Mouse (Mus musculus) adrenal gland, adult 18-20 months (tissue): Measurements from ENCODE around the gene Slc25a29. TPM values are rescaled to one million over a fixed set of nuclear protein-coding genes. Genes with fewer than 3 reads are reported as not detected.
A peak's percentile ranks its signal among the peaks of the same experiment; 100 is the strongest.

Experiments
- DNase-seq, 2 experiments: peaks; one replicate each; pipeline ENCODE4 v3.0.0; 2021 to 2022; ENCODE audit warnings: low spot score in 2 of 2
- total RNA-seq, 2 experiments: library from RNA; stranded (reverse); gene quantifications; 1 replicate in 1 of 2; 2 replicates in 1 of 2; pipeline ENCODE4 v1.2.3; 2021

The Slc25a29 gene
- total RNA-seq, 2 experiments from 2014 or later = 17.5 to 30.1 TPM

DNA sequence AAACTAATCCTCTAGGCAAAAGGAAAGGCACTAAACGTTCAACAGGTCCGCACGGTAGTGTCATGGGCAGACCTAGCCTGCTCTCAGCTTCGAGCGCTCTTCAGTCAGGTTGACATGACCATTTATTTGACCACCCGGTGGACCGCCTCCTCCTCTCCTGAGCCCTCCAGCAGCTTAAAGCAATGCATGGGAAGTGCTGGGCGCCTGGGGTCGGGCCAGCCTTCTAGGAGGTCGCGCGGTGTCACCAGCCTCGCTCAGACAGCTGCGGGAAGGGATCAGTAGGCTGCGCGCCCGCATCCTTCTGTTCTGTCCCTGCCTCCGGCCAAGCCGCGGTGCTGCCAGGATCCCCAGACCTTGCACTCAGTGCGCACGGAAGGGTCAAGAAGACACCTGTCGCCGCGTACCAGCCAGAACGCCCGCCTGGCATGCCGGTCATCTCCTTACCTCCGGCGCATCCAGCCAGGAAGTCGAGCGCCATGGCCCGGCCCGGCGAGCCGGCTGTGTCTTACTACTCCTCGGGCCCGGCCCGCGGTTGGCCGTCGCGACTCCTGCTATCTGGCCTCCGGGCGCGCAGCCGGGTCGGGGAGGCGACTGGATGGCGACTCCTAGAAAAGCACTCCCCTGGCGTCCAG is 359 bp downstream of the Slc25a29 start:
- DNase-seq = no peak

DNA sequence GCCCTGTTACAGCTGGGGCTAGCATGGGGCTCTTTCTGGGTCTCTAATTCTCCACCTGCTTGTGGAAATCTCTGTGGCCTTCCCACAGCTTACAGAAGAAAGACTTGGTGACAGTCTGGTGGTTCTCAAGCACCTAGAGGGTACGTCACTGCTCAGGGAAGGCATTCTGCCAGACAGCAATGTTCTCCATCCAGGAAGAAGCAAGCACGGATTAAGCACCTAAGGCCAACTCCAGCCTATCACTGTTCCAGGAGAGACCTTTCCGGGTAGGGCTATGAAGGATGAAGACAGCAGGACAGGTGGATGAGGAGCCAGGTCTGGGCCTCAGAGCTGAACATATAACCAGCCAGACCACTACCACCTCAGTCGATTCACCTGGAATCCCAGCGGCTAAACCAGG is 897 bp downstream of the Slc25a29 start:
- peak in 1 of 2 experiments; percentile 19 for DNase-seq

DNA sequence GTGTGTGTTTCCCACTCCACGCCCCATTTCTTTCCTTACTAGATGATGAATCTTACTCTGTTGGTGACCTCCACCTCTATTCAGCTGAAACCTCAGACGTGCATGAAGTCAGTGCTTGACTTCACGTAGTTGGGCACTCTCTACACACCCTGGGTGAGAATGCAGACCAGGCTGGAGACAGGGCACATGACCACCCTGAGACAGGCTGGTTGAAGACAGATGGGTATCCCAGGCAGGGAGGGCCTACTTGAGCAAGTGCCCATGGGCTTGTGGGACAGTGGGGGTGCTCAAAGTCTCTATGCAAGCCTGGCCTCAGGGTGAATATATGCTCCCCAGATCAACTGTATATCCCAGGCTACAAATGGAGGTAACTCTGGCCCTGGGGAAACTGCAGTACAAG is 1.3 kb downstream of the Slc25a29 start:
- DNase-seq = peak in 1 of 2 experiments; percentile 23

DNA sequence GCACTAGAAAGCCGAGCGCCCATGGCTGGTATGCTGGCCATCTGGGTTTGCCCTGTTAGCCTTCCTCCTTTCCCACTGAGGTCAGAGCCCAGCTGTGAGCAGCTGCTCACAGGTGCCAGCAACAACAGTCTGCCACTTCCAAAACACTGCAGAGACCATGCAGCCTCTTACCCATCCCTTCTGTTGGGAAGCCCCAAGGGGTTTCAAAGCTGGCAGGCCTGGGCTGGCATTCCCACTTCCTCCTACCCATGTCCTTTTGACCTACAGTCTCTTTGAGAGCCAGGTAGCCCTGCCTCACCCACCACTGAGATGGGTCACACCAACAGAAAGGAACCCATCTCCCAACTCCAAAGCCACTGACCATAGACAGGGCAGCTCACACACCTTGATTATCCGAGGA is 2.3 kb downstream of the Slc25a29 start:
- DNase-seq = peak in 1 of 2 experiments; percentile 18

DNA sequence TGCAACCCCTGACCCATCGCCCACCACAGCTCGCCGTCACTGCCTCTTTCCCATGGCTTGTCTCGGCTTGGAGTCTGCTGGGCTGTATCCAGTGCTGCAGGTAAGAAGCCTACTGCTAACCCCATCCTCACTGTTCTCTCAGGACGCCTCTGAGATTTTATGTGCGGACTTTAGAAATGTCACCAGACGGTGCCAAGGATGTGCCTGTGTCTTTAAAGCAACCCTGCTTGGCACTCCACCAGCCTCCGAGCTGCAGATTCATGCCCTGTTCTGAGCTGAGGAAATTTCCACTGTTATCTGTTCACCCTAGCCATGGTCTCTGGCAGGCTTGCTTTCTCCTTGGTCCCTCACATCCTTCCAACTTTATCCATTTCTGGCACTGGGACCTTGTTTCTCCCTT is 2.8 kb downstream of the Slc25a29 start:
- peak; percentile 46 to 59 for DNase-seq

DNA sequence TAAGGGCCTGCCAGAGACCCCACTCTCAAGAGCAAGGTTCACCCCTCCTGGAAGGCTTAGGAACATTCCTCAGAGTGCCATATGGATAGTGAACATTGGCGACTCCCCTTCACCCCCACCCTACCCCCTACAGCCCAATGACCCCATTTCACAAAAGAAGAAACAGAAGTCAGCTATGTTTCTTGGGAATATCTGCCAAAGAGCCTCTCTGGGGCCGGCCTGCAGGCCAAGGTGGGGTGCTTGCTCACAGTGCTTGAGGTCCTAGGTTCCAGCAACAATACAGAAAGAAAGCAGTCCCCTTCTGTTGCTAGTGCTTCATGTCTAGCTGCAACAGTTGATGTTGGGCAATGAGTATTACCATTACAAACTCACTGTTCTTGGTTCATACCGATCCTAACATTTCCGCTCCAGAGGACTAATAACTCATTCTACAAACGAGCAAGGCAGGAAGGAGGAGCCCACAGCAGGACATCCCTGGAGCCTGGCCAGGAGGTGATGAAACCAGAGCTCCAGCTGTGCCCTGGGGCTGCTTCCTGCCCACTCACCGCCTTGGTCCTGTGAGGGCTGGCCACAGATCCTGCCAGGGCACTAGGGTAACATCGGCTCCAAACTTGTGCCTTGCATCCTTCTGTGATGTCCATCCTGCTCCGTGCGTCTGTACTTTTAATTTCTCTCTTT is 3.6 kb downstream of the Slc25a29 start:
- DNase-seq = peak; percentile 81 to 89

DNA sequence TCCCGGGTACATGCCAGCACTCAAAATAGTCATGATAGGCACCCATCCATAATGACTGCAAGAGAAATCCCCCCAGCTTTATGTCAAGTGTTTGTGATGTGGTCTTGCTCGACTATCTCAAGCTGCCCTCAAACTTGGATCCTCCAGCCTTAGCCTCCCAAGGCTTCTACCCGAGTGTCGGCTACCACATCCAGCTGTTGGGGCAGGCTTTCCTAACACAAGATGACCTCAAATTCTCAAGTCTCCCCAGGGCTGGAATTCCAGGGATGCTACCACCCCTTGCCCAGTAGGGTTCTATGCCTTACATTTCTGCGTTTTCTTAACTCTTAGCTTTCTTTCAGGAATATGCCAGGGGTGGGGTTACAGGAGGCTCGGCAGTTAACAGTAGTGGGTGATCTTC is 5.3 kb downstream of the Slc25a29 start:
- DNase-seq = peak in 1 of 2 experiments; percentile 15

DNA sequence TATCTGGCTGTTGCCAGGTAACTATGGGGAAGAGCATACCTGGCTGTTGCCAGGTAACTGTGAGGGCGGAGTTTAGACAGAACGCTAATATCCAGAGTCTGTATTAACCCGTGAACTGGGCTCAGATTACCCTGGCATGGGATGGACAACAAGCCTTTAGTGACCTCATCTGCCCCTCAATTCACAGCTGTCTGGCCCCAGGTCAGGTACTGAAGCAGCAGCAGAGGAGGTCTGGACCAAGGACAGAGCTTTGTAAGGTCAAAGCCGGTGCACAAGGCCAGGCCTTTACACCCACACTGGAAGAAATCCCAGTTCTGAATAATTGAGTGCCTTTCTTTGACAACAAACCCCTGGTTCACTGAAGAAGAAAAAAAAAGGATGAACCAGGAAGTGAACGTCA is 6.0 kb downstream of the Slc25a29 start:
- peak in 1 of 2 experiments; percentile 22 for DNase-seq

DNA sequence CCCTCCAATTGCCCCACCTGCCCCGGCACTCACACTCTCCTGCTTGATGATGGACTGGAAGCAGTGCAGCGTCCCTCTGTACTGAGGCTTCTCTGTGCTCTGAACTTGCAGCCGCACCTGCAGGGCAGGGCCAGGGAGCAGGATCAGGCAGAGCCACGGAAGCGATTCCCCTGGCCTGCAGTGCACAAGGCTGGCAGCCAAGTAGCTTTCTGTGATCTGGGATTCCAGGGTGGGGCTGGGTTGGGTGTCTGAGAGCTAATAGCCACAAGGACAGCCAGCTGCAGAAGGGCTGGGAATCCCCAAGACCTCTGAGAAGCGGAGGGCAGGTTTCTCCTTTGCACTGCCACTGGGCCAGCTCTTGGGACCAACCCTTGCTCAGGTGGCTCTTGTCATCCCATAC is 8.0 kb downstream of the Slc25a29 start:
- no peak for DNase-seq

DNA sequence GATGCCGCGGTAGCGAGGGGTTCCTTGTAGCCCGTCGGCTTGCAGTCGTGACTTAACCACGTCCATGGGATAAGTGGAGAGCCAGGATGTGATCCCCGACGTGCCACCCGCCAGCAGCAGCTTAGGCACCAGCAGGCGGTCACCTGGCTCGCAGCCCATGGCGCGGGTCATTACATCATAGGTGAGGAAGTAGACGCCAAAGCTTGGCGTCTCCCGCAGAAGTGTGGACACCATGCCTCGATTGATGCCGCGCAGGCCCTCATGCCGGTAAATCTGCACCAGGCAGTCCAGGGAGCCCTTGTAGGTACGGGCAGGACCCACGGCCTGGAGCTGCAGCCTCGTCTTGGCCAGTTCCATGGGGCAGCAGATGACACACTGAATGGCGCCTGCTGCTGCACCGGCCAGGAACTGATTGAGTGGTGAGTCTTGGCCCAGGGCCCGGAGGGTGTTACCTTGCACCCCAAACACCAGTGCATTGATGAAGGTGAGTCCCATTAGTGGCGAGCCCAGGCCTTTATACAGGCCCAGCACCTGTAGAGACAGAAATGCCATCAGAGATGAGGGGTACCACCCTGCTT is 8.6 kb downstream of the Slc25a29 start:
- DNase-seq = no peak

DNA sequence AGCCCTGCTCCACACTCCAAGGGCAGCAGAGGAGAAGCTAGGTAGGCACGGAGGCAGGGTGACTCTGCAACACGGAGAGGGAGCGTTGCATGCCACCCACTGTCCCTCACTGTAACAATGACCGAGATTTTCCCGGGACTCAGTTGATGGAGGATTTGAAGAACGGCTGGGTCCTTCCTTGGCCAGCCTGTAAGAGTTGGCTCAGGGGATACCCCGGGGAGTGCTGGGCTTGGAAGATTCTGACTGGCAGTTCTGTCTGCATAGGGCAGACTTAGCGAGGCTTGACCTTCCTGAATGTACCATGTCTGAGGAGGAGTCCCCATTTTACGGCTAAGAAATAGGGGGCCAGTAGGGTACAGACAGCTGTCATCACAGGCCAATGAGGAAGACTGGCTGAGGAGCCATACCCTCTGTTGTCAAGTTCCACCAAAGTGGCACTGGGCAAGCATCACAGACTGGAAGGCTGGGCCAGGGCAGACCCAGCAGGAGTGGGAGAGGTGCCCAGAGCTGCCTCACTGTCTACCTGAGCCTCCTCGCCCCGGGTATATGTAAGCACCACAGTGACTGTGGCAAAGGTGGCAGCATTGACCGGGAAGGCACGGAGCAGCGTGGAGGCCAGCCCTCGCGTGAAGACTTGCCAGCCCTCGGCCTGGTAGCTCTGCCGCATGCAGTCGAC is 9.3 kb downstream of the Slc25a29 start:
- DNase-seq = no peak

DNA sequence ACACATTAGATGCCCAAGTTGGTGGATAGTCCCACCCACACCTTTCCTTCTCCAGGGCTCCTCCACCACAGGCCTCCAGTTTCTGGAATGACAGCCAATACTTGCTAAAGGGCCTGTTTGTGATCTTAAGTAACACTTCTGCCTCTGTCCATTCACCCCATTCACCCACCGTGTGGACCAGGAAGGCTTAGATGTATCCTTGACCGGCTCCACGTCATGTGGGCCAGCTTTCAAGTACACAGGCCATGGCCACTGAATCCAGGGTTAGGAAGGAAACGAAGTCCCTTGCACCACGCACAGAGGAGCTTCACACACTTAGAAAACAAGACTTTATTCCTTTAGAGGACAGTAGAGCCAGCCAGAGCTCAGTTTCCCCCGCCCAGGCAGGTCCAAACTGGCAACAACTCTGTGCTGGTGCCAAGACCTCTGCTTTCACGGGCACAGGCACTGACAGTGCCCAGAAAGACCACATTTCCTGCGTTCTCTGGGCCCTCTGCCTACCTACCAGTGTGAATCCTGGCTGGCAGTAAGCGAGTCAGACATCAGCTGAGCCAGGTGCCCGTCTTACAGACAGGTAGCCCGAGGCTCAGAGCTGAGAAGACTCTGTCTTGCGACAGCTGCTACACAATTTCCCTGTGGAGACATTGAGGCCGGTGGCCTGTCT is 10.0 kb downstream of the Slc25a29 start:
- no peak for DNase-seq

DNA sequence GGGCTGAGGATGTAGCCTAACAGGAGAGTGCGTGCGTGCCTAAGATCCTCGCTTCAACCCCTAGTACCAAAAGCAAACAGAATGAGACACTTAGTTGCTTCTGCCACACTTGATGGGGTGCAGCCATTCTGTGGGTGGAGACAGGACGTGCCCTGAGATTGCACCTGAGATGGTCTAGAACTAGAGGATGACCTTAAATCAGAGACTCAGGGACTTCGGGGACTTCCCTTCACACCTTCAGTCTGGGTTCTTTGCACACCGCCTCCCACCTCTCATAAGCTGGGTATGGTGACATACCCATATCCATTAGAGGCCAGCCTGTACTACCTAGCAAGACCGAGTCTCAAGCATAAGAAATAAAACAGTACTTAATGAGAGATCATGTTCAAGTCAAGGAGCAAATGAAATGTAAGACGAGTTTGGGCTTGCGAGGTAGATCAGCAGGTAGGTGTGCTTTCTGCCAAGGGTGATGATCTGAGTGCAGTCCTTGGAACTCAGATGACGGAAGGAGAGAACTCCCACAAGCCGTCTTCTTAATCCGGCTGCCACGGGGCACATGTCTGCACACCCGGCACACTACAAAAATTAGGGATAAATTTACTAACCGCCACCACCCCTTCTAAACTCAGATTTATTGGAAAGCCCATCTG is 11.3 kb downstream of the Slc25a29 start:
- DNase-seq = no peak

DNA sequence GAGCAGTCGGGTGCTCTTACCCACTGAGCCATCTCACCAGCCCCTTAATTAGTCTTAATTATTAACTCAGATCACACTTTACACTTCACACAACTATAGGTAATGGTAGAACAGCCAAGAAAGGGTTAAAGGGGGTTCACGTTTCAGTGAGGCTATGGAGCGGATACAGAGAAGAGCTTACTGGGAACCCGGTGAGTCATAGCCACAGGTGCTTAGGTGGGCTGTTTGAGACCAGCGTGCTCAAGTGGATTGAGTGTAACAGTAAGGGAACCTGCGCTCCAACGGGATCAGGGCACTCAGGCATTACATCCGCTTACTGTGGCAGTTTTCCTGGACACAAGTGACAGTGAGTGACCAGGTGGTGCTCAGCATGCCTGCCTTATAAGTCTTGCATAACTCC is 12.6 kb downstream of the Slc25a29 start:
- no peak for DNase-seq

DNA sequence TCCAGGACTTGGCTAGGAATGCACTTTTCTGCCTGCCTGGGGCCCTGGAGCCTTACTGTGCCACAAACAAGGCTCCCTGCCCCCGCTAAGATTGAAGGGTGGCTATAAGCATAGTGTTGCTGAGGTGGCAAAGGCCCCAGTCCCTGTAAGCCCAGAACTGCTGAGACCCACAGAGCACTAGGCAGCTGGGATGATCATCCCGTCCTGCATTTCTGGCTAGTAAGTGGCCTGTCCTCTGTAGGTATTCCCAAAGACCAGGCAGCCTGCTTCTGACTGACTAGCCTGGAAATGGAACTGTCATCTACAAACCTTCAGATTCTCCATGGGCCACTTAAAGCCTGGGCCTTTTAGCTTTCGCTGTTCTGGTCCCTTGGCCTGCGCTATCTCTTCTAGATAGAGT is 15.2 kb downstream of the Slc25a29 start:
- no peak for DNase-seq

DNA sequence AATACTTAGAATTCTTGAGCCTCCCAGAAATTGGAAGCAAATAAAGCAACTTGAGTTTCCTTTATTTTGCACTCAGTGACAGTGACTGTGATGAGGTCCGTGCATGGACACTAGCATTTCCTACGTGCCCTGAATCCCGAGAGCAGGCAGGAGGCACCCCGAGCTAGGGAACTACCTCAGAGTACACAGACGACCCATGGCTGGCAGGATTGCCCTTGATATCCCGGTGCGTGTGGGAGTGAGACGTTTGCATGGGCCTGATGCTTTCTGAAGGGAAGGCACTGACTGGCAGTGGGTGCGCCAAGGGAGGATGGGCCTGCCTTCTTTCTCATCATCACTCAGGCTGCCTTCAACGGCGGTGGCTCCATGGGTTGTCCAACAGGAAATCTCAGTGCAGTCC is 19.1 kb downstream of the Slc25a29 start:
- DNase-seq = no peak

DNA sequence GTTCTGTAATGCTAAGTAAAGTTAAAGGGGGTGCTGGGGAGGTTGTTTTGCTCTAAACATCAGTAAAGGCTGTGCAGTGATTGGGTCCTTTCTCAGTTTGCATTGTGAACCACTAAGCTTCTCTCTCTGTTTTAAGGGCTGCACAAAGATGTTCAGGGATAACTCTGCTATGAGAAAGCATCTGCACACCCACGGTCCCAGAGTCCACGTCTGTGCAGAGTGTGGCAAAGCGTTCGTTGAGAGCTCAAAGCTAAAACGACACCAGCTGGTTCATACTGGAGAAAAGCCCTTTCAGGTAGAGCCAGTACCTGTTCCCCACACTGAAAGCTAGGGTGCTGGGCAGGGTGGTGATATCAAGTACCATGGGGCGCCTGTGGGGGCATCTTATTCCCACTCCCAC is 21.2 kb downstream of the Slc25a29 start:
- no peak for DNase-seq

DNA sequence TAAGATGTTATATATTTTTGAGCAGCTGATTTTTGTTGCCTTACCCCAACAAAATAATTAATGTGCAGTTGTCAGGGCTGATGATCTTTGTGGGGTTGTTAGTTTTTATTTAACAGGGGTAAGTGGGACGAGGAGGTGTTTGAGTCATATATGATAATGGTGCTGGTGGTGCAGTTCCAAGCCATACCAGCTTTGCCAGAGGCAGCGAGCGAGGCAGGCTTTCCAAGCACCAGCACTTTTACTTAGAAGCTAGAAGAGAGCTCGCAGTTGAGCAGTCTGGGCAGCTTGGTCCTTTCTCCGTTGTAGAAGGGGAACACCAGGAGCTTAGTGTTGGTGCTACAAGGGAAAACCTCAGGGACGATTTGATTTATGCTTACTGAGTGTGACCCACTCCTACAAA is 23.2 kb downstream of the Slc25a29 start:
- no peak for DNase-seq

DNA sequence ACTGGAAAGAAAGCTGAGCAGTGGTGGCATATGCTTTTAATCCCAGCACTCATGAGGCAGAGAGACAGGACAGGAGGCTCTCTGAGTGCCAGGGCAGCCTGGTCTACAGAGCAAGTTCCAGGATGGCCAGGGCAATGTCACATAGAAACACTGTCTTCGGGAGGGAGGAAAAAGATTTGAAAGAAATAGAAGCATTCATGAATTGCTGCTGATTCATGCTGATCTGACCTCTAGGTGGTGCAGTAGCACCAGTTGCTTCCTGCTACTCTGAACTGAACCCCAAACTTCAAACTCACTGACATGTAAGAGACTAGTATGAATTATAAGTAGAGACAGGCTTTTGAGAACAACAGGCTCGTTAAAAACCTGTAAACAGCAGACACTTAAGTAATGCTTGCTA is 24.6 kb downstream of the Slc25a29 start:
- DNase-seq = no peak

DNA sequence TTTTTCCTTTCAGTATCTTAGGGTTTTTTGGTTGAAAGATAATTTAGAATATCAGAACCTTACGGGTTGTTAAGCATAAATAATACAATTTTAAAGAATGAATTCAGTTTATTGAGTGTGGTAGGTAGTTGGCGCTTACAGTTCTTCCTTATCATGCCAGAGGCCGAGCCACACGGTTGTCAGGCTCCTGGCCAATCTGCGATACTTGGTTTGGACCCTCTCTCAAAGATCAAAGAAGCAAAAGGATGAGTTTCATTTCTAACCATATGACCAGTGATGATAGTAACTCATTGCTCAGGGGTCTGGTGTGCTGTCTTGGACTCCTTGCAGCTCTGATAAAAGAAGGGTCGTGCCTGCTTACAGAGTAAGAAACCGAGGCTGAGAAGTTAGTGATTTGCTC is 25.4 kb downstream of the Slc25a29 start:
- DNase-seq = no peak

DNA sequence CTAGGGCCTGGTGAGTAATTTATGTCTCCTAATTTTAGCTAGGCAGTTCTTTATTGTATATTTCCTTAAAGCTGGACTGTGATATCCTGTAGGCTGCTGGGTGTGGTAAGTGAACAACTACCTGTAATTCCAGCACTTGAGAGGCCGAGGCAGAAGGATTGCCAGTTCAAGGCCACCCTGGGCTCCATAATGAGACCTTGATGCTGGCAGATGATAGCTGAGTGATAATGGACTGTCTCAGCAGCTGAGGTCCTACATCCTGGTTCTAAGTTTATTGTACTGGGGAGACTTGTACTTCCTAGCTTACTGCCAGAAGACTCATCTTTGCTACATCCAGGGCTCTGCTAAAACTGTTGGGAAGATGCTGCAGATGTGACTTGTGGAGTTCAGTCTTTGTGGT is 25.9 kb downstream of the Slc25a29 start:
- no peak for DNase-seq
